Mouse (Mus musculus) liver, embryonic 13.5 days (tissue): Measurements from ENCODE around the gene Dntt. TPM values are rescaled to one million over a fixed set of nuclear protein-coding genes. Genes with fewer than 3 reads are reported as not detected.
A peak's percentile ranks its signal among the peaks of the same experiment; 100 is the strongest.

Source experiments
- ATAC-seq: fragments of 200-750 bp; cut with Nextera tagmentation; 2 replicates; pipeline ENCODE4 v1.8.0; 2017; ENCODE audit warnings: low read depth, mild to moderate bottlenecking, moderate number of reproducible peaks, moderate library complexity
- DNase-seq: peaks from one replicate; pipeline ENCODE4 v3.0.0; 2022
- H3K27ac ChIP-seq: fragments of 300-500 bp; sonication (generic); 2 replicates; pipeline ENCODE4 v1.5.1; 2015; ENCODE audit warnings: moderate library complexity, mild to moderate bottlenecking, inconsistent platforms
- H3K27me3 ChIP-seq: fragments of 300-500 bp; sonication (generic); 2 replicates; pipeline ENCODE4 v1.6.1; 2015; ENCODE audit warnings: mild to moderate bottlenecking, inconsistent platforms
- H3K36me3 ChIP-seq: fragments of 300-500 bp; sonication (generic); 2 replicates; pipeline ENCODE4 v1.6.1; 2015; ENCODE audit warnings: mild to moderate bottlenecking, inconsistent platforms
- H3K4me1 ChIP-seq: fragments of 300-500 bp; sonication (generic); replicated peaks from 2 replicates; pipeline ENCODE4 v1.6.1; 2015; ENCODE audit warnings: inconsistent platforms
- H3K4me2 ChIP-seq: fragments of 300-500 bp; sonication (generic); 2 replicates; pipeline ENCODE4 v1.6.1; 2015; ENCODE audit warnings: inconsistent platforms, mild to moderate bottlenecking, moderate library complexity
- H3K4me3 ChIP-seq: fragments of 300-500 bp; sonication (generic); replicated peaks from 2 replicates; pipeline ENCODE4 v1.5.1; 2015; ENCODE audit warnings: mild to moderate bottlenecking, inconsistent platforms
- H3K9ac ChIP-seq: fragments of 300-500 bp; sonication (generic); 2 replicates; pipeline ENCODE4 v1.6.1; 2015; ENCODE audit warnings: mild to moderate bottlenecking, inconsistent platforms
- H3K9me3 ChIP-seq: fragments of 300-500 bp; sonication (generic); replicated peaks from 2 replicates; pipeline ENCODE4 v1.6.1; 2016; ENCODE audit warnings: inconsistent platforms
- WGBS: fragments of 180-500 bp; shearing (Covaris S2); methylation state at CpG from one replicate; pipeline ENCODE4 v1.1.7; 2015; ENCODE audit not compliant: insufficient replicate concordance; 5-methylcytosine and 5-hydroxymethylcytosine counted together
- polyA plus RNA-seq: library from polyadenylated mRNA; unstranded; fragments of >200 nt; fragmentation: Nextera tagmentation; extraction: Ambion mirVana; gene quantifications from 2 replicates; pipeline ENCODE4 v1.2.1, GENCODE M21; 2015

Gene Dntt
- polyA plus RNA-seq, 1 experiment from 2014 or later: 0.07 TPM

GRCm38 (mm10) chr19:41031869-41032268 lies 2.8 kb downstream of the Dntt start:
- no peak for DNase-seq

GRCm38 (mm10) chr19:41035809-41036551 lies 6.9 kb downstream of the Dntt start:
- 21% methylated on average over 4 of the region's 4 CpGs for WGBS
- H3K27ac ChIP-seq: no peak overlapping the region
- no peak for ATAC-seq
- no peaks in the 10 kb centered on the region for H3K4me1 ChIP-seq
- no peak overlapping the region for H3K4me3 ChIP-seq
- H3K9me3 ChIP-seq: no peaks in the 10 kb centered on the region
- H3K9ac ChIP-seq: no peak overlapping the region
- no peaks in the 10 kb centered on the region for H3K36me3 ChIP-seq
- DNase-seq: no peak
- H3K27me3 ChIP-seq: 0 out of 2 replicates have a peak, but pooled peaks cover 10% of the 10 kb centered on the region
- H3K4me2 ChIP-seq: no peak overlapping the region

More at GRCm38 (mm10) chr19:41031869-41032268, 2.8 kb downstream of the Dntt start:
- H3K27me3 ChIP-seq: 0 out of 2 replicates have a peak, but pooled peaks cover 12% of the 10 kb centered on the region
- H3K4me2 ChIP-seq: no peak overlapping the region
- ATAC-seq: no peak
- H3K27ac ChIP-seq: no peak overlapping the region
- 31% methylated on average over 6 of the region's 6 CpGs for WGBS
- no peaks in the 10 kb centered on the region for H3K4me1 ChIP-seq
- H3K9ac ChIP-seq: no peak overlapping the region
- no peaks in the 10 kb centered on the region for H3K36me3 ChIP-seq
- no peak overlapping the region for H3K4me3 ChIP-seq
- H3K9me3 ChIP-seq: no peaks in the 10 kb centered on the region

- Histone ChIP-seq H3K27me3 (no peaks in the 10 kb centered on the region), H3K9me3 (no peaks in the 10 kb centered on the region), H3K27ac (no peak overlapping the region), H3K36me3 (no peaks in the 10 kb centered on the region), H3K4me3 (no peak overlapping the region), H3K4me2 (no peak overlapping the region), H3K4me1 (no peaks in the 10 kb centered on the region), H3K9ac (no peak overlapping the region)
- ATAC-seq (no peak), DNase-seq (no peak)
- WGBS: 60% methylated on average over 7 of the region's 7 CpGs
Measured at GRCm38 (mm10) chr19:41039110-41039509, 10.0 kb downstream of the Dntt start.

- H3K36me3 ChIP-seq: no peaks in the 10 kb centered on the region
- DNase-seq (no peak), ATAC-seq (no peak)
- H3K27me3 ChIP-seq: no peaks in the 10 kb centered on the region
- H3K27ac ChIP-seq: no peak overlapping the region
- H3K9ac ChIP-seq: no peak overlapping the region
- H3K4me1 ChIP-seq: no peaks in the 10 kb centered on the region
- H3K4me3 ChIP-seq: no peak overlapping the region
- WGBS: 31% methylated on average over 10 of the region's 10 CpGs
- no peak overlapping the region for H3K4me2 ChIP-seq
- H3K9me3 ChIP-seq: no peaks in the 10 kb centered on the region
Measured at GRCm38 (mm10) chr19:41045091-41045770, 16.2 kb downstream of the Dntt start.

DNA sequence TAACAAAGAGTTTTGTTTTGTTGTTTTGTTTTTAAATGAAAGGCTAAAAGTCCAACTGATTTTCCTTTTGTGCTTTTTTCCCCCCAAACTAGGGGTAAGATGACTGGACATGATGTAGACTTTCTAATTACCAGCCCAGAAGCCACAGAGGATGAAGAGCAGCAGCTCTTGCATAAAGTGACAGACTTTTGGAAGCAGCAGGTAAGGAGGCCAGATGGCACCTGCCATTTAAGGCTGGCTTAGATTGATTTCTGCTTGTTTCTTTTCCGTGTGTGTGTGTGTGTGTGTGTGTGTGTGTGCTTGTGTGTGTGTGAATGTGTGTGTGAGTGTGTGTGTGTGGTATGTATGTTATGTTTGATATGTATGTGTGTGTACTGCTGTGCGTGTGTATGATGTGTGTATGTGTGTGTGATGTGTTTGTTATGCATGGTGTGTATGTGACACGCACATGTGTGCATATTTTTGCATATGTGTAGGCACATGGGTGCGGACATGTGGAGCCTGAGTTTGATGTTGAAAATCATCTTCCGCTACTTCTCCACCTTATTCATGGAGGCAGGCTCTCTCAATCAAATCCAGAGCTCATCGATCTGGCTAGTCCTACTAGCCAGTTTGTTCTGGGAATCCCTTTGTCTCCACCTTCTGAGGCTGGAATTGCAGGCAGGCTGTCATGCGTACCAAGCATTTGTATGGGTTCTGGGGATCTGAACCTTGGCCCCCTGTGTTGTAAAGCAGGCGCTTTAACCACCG lies 18.5 kb downstream of the Dntt start:
- Histone ChIP-seq H3K4me2 (no peak overlapping the region), H3K9me3 (no peaks in the 10 kb centered on the region), H3K27ac (no peak overlapping the region), H3K27me3 (no peaks in the 10 kb centered on the region), H3K4me3 (no peak overlapping the region), H3K36me3 (no peaks in the 10 kb centered on the region), H3K4me1 (0 out of 2 replicates have a peak, but pooled peaks cover 3% of the 10 kb centered on the region), H3K9ac (no peak overlapping the region)
- 67% methylated on average over 9 of the region's 9 CpGs for WGBS
- DNase-seq (no peak), ATAC-seq (no peak)

- no peak overlapping the region for H3K9ac ChIP-seq
- H3K4me1 ChIP-seq: 0 out of 2 replicates have a peak, but pooled peaks cover 3% of the 10 kb centered on the region
- 54% methylated on average over 3 of the region's 3 CpGs for WGBS
- no peaks in the 10 kb centered on the region for H3K27me3 ChIP-seq
- DNase-seq (no peak), ATAC-seq (peak; percentile 50; the same call in 1 of the 2 replicates)
- no peaks in the 10 kb centered on the region for H3K9me3 ChIP-seq
- H3K36me3 ChIP-seq: no peaks in the 10 kb centered on the region
- H3K4me2 ChIP-seq: no peak overlapping the region
- H3K4me3 ChIP-seq: no peak overlapping the region
- no peak overlapping the region for H3K27ac ChIP-seq
Measured at GRCm38 (mm10) chr19:41048187-41048559, 19.1 kb downstream of the Dntt start.

GRCm38 (mm10) chr19:41051714-41052113 lies 22.6 kb downstream of the Dntt start:
- Histone ChIP-seq H3K9ac (no peak overlapping the region), H3K27ac (no peak overlapping the region), H3K9me3 (no peaks in the 10 kb centered on the region), H3K4me2 (no peak overlapping the region), H3K4me3 (no peak overlapping the region), H3K27me3 (0 out of 2 replicates have a peak, but pooled peaks cover 2% of the 10 kb centered on the region), H3K36me3 (no peaks in the 10 kb centered on the region), H3K4me1 (0 out of 2 replicates have a peak, but pooled peaks cover 3% of the 10 kb centered on the region)
- DNase-seq: no peak
- WGBS: 55% methylated on average over 1 of the region's 1 CpGs
- ATAC-seq: no peak

GRCm38 (mm10) chr19:41052247-41052646 lies 23.2 kb downstream of the Dntt start:
- no peaks in the 10 kb centered on the region for H3K36me3 ChIP-seq
- H3K27me3 ChIP-seq: 0 out of 2 replicates have a peak, but pooled peaks cover 2% of the 10 kb centered on the region
- no peak overlapping the region for H3K4me3 ChIP-seq
- no peak for ATAC-seq
- no peak overlapping the region for H3K27ac ChIP-seq
- 0 out of 2 replicates have a peak, but pooled peaks cover 3% of the 10 kb centered on the region for H3K4me1 ChIP-seq
- WGBS: 49% methylated on average over 5 of the region's 5 CpGs
- H3K9ac ChIP-seq: no peak overlapping the region
- no peak overlapping the region for H3K4me2 ChIP-seq
- no peaks in the 10 kb centered on the region for H3K9me3 ChIP-seq
- DNase-seq: no peak

DNA sequence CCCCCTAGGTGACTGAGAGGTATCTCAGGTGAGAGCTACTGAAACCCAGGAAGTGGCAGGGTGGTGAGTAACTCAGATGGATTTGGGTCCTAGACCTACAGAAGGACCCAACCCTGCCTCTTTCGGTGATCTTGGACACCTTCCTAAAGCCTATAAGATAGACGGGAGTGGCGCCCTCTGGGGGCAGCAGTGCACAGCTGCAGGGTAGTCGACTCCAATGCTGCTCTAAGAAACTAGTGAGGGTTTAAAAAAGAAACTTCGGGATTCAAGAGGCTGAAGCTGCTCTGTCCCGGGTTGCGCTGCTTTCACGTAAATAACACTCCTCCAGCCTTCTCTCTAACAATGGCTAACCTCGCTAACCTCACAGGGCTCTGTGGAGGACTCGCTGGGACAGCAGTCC lies 24.5 kb downstream of the Dntt start:
- Histone ChIP-seq H3K9me3 (no peaks in the 10 kb centered on the region), H3K4me1 (0 out of 2 replicates have a peak, but pooled peaks cover 3% of the 10 kb centered on the region), H3K27ac (no peak overlapping the region), H3K36me3 (no peaks in the 10 kb centered on the region), H3K27me3 (0 out of 2 replicates have a peak, but pooled peaks cover 2% of the 10 kb centered on the region), H3K9ac (no peak overlapping the region), H3K4me3 (no peak overlapping the region), H3K4me2 (no peak overlapping the region)
- whole genome bisulfite sequencing: 22% methylated on average over 10 of the region's 10 CpGs
- ATAC-seq (no peak), DNase-seq (no peak)

- Histone ChIP-seq H3K4me1 (0 out of 2 replicates have a peak, but pooled peaks cover 3% of the 10 kb centered on the region), H3K27ac (no peak overlapping the region), H3K9ac (no peak overlapping the region), H3K27me3 (0 out of 2 replicates have a peak, but pooled peaks cover 2% of the 10 kb centered on the region), H3K4me2 (no peak overlapping the region), H3K9me3 (no peaks in the 10 kb centered on the region), H3K4me3 (no peak overlapping the region), H3K36me3 (no peaks in the 10 kb centered on the region)
- ATAC-seq (no peak), DNase-seq (no peak)
- 48% methylated on average over 4 of the region's 4 CpGs for WGBS
Measured at GRCm38 (mm10) chr19:41054702-41055101, 25.6 kb downstream of the Dntt start.

- Histone ChIP-seq H3K4me3 (no peak overlapping the region), H3K9me3 (no peaks in the 10 kb centered on the region), H3K27ac (no peak overlapping the region), H3K27me3 (0 out of 2 replicates have a peak, but pooled peaks cover 2% of the 10 kb centered on the region), H3K36me3 (no peaks in the 10 kb centered on the region), H3K4me2 (no peak overlapping the region), H3K4me1 (no peaks in the 10 kb centered on the region), H3K9ac (no peak overlapping the region)
- peak; percentile 69 for DNase-seq
- 4% methylated on average over 8 of the region's 8 CpGs for WGBS
- no peak for ATAC-seq
Measured at GRCm38 (mm10) chr19:41071500-41071899, 42.4 kb downstream of the Dntt start.
